Mouse (Mus musculus): ENCODE measurements around the gene Gm42372. TPM values are rescaled to one million over a fixed set of nuclear protein-coding genes. Genes with fewer than 3 reads are reported as not detected.

The Gm42372 gene
- polyA plus RNA-seq (2015; fragmentation: Nextera tagmentation; extraction: Ambion mirVana): 0.51 and 0.99 TPM in 2 replicates

DNA sequence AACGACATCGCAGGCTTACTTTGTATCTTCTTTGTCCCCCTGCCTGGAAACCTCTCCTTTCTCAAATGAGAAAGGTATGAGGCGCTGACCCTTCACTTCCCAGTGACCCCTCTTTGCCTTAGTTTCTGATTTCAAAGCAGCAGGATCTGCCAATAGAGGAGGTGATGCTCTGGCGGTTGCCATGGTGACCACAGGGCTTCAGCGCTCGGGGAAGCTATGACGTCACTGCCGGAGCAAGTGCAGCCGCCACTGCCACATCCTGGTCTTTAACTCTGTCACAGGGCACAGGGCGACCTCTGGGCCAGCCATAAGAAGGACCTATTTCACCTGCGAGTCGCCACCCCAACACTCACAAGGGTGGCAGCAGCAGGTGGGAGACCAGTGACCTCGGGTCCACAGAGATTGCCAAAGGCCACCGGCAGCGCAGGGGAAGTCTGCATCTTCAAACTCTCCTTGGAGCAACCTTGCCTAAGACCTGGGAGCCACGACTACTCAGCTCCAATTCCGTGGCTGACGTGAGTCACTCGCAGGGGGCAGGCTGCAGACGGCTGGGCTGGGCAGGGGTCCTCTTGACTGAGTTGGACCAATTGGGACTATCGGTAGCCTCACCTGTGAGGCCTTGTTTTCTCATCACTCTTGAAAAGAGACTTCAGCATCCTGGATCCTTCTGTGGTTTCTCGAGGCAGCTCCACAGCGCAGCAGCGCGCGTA, at the start of gene Gm42372:
Gene Gm42372 (plus strand): TSS at position 228 of the 710 bp plus-strand sequence.

DNA sequence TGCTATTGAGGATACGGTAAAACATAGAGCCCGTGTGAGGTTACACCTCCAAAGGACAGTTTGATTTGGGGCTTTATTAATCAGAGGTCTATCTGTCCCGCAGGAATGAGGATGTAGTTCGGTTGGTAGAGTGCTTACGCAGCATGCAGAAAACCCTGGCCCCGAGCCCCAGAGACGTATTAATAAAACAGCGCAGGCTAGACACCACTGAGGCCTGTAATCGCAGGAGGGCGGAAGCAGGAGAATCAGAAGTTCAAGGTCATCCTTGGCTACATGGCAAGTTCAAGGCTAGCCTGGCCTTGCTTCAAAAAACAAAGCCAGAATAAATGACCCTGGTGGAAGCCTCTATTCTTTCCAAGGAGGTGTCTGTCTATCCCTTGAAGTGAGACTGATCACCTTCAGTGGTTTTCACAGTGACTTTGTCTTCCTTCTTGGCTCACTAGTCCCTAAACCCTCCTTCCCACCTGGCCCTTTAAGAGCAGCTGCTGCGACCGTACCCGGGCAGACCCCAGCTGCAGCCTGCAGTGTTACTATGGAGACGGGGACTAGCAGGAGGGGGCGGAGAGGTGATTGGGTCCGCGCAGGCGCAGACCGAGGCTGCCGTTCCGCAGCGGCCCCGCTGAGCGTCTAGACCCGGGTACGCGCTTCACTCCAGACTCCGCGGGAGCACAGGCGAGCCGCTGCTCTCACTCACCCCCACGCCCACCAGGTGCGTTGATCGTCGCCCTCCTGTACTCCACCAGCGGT, 38.7 kb upstream of the Gm42372 start, which contains the start of gene Pnmal2:
Gene Pnmal2 (plus strand): TSS at position 622 of the 747 bp plus-strand sequence.

DNA sequence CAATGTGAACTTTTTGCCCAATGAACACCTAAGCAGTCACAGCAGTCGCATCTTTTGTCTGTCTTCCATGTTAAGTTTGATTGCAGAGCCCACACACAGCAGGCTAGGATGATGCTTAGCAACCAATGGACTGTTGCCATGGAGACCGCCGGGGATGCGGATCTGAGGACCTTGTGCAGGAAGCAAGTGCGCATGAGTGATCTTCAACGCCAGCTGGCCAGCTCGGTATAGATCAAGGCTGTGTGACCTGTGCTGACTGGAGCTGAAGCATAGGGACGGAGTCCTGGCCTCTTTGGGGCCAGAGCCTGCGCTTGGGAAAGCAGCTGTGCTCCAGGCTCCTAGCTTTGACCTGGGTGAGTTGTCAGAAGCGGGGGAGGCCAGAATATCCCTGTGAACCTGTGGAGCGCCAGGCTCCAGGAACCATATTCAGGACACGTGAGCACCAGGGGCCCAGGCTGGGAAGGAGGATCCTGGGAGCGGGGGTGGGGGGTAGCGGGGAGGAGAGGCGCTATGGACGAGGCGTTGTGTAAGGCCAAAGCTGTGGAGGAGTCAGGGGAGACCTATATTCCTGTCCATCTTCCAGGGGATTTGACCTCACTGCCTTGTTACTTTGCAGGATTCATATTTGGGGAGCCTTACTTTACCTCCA, 23.2 kb upstream of the Gm42372 start, which contains the start of gene Pnmal1:
Gene Pnmal1 (plus strand): TSS at position 141 of the 649 bp plus-strand sequence.

DNA sequence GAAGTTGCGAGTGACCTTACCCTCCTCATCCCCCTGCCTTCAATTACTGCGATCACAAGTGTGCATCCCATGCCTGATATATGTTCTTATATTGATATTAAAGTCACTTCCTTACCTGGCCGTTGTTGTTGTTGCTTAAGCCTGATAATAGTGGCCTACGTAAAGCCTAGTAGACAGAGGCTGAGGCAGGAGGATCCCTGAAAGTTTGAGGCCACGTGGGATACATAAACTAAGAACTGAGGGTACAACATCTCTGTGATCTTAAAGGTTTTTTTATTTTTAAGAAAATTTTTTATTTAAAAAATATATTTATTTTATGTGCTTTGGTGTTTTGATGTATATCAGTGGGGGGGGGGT, 9.5 kb downstream of the Gm42372 start, which contains the start of gene Ccdc8:
Gene Ccdc8 (plus strand): TSS at position 258 of the 357 bp plus-strand sequence.

DNA sequence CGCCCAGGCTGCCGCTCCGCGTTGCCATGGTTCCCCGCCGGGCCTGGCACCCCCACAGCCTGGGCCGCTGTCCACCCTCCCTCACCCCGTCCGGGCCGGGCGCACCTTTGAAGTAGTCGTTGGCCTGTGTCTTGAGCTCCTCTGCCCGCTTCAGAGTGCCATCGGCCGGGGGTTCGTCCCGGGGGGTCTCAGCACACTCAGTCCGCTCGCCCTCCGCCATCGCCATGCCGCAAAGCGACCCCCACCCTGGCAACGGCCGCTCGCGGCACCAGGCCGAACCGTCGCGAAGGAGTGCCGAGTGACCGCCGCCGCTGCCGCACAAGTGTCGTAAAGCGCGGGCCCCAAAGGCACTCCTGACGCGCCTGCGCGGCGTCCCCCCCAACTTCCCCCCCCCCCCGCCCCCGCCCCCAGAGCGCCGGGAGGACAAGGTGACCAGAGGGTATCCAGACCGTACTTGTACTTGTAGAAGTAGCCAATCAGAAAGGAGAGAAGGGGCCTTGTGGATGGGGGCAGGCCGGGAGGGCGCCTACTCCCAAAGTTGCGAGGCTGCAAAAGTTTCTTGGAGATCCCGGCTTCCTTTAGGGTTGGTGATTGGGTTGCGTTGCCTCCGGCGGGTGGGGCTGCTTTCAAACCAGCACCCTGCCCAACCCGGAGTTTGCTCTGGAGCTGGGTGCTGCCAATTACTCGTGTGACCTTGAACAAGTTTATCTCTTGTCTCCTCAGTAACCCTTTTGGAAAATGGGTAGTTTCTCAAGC, 44.9 kb downstream of the Gm42372 start, which contains the start of gene Ppp5c:
Gene Ppp5c (minus strand): TSS at position 337 of the 756 bp plus-strand sequence.

Other genes starting within 250 kb of the Gm42372 start
- 296 and 301 TPM in 2 replicates for gene Ap2s1, start 244.7 kb upstream of the Gm42372 start, polyA plus RNA-seq (2015; fragmentation: Nextera tagmentation; extraction: Ambion mirVana)
- 32.6 and 34.6 TPM in 2 replicates for gene Slc1a5, start 201.7 kb upstream of the Gm42372 start, polyA plus RNA-seq (2015; fragmentation: Nextera tagmentation; extraction: Ambion mirVana)
- 53.2 and 53.6 TPM in 2 replicates for gene Strn4, start 167.2 kb upstream of the Gm42372 start, polyA plus RNA-seq (2015; fragmentation: Nextera tagmentation; extraction: Ambion mirVana)
- 20.1 and 20.4 TPM in 2 replicates for gene Fkrp, start 166.4 kb upstream of the Gm42372 start, polyA plus RNA-seq (2015; fragmentation: Nextera tagmentation; extraction: Ambion mirVana)
- gene Prkd2, start 140.2 kb upstream of the Gm42372 start, polyA plus RNA-seq (2015; fragmentation: Nextera tagmentation; extraction: Ambion mirVana): 6.5 and 9.0 TPM in 2 replicates
- 4.1 and 8.1 TPM in 2 replicates for gene Dact3, start 107.8 kb upstream of the Gm42372 start, polyA plus RNA-seq (2015; fragmentation: Nextera tagmentation; extraction: Ambion mirVana)
- 2.6 and 3.4 TPM in 2 replicates for gene Gng8, start 91.3 kb upstream of the Gm42372 start, polyA plus RNA-seq (2015; fragmentation: Nextera tagmentation; extraction: Ambion mirVana)
- gene Ptgir, start 76.6 kb upstream of the Gm42372 start, polyA plus RNA-seq (2015; fragmentation: Nextera tagmentation; extraction: Ambion mirVana): 1.3 TPM in 2 replicates
- gene Calm3, start 59.0 kb upstream of the Gm42372 start, polyA plus RNA-seq (2015; fragmentation: Nextera tagmentation; extraction: Ambion mirVana): 126 and 136 TPM in 2 replicates
- 17.8 and 18.2 TPM in 2 replicates for gene Pnmal2, start 38.4 kb upstream of the Gm42372 start, polyA plus RNA-seq (2015; fragmentation: Nextera tagmentation; extraction: Ambion mirVana)
- gene Pnmal1, start 23.4 kb upstream of the Gm42372 start, polyA plus RNA-seq (2015; fragmentation: Nextera tagmentation; extraction: Ambion mirVana): 7.1 and 9.2 TPM in 2 replicates
- 9.0 and 13.9 TPM in 2 replicates for gene Ccdc8, start 9.6 kb downstream of the Gm42372 start, polyA plus RNA-seq (2015; fragmentation: Nextera tagmentation; extraction: Ambion mirVana)
- 44.2 and 54.7 TPM in 2 replicates for gene Ppp5c, start 44.8 kb downstream of the Gm42372 start, polyA plus RNA-seq (2015; fragmentation: Nextera tagmentation; extraction: Ambion mirVana)
- gene Hif3a, start 79.3 kb downstream of the Gm42372 start, polyA plus RNA-seq (2015; fragmentation: Nextera tagmentation; extraction: Ambion mirVana): 3.5 and 6.6 TPM in 2 replicates
- gene Psg16, start 91.0 kb downstream of the Gm42372 start, polyA plus RNA-seq (2015; fragmentation: Nextera tagmentation; extraction: Ambion mirVana): 0.80 and 1.0 TPM in 2 replicates
- not detected in 2 replicates for gene Ceacam3, start 167.2 kb downstream of the Gm42372 start, polyA plus RNA-seq (2015; fragmentation: Nextera tagmentation; extraction: Ambion mirVana)
- not detected in 2 replicates for gene Psg29, start 220.4 kb downstream of the Gm42372 start, polyA plus RNA-seq (2015; fragmentation: Nextera tagmentation; extraction: Ambion mirVana)